Mouse (Mus musculus): Measurements from ENCODE around the gene Fam53b. TPM values are rescaled to one million over a fixed set of nuclear protein-coding genes. Genes with fewer than 3 reads are reported as not detected.

Gene Fam53b
- total RNA-seq, 2 experiments from 2014 or later = 41.2 to 71.7 TPM

DNA sequence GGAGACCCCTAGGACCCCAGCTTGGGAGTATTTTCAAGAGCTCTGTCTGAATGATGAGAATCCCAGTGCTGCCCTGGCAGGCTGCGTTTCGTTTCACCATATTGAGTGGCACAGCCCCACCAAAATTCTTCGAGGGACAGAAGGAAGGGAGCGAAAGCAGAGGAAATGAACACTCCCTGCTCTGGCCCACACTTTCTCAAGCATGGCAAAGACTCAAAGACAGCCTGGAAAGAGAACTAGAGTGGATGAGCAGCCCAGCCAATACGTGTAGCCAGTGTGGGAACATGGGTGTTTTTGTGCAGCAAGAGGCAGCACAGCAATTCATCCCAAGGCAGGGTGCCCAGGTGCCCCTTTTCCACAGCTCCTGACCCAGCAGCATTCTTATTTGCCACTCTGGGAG is 70.8 kb downstream of the Fam53b start:
- DNase-seq (ENCODE audit: low spot score in 2 of 2) = no peak

- no peak for DNase-seq (ENCODE audit: low spot score in 2 of 2)
Measured at GRCm38 (mm10) chr7:132739829-132740228, 73.9 kb downstream of the Fam53b start.

GRCm38 (mm10) chr7:132738844-132739243 is 74.8 kb downstream of the Fam53b start:
- DNase-seq (ENCODE audit: low spot score in 2 of 2) = no peak

GRCm38 (mm10) chr7:132736099-132736862 is 77.4 kb downstream of the Fam53b start:
- DNase-seq (ENCODE audit: low spot score in 2 of 2) = peak; percentile 52 to 54

DNA sequence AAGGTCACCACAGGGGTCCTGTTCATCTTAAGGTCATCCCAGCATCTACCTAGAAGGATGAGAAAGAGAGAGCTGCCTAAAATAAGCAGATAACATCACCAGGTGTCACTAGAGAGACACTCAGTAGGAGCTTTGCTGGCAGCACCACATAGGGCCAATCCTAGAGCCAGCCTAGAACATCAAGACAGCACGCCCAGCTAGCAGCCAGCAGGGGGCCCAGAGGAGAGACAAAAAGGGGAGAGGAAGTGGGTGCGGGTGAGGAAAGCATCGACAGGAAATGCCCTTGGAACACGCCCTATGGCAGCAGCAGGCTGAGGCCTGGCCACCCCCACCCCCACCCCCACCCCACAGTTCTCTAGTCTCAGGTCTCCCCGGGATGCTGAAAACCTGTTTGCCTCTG is 78.5 kb downstream of the Fam53b start:
- DNase-seq (ENCODE audit: low spot score in 2 of 2) = peak in 1 of 2 experiments; percentile 63

- no peak for DNase-seq (ENCODE audit: low spot score in 2 of 2)
Measured at GRCm38 (mm10) chr7:132734222-132734621, 79.5 kb downstream of the Fam53b start.

GRCm38 (mm10) chr7:132733521-132733920 is 80.2 kb downstream of the Fam53b start:
- DNase-seq (ENCODE audit: low spot score in 2 of 2) = peak; percentile 45 to 60

GRCm38 (mm10) chr7:132732136-132732789 is 81.4 kb downstream of the Fam53b start:
- no peak for DNase-seq (ENCODE audit: low spot score in 2 of 2)

- DNase-seq (ENCODE audit: low spot score in 2 of 2) = no peak
Measured at GRCm38 (mm10) chr7:132731558-132731957, 82.1 kb downstream of the Fam53b start.

DNA sequence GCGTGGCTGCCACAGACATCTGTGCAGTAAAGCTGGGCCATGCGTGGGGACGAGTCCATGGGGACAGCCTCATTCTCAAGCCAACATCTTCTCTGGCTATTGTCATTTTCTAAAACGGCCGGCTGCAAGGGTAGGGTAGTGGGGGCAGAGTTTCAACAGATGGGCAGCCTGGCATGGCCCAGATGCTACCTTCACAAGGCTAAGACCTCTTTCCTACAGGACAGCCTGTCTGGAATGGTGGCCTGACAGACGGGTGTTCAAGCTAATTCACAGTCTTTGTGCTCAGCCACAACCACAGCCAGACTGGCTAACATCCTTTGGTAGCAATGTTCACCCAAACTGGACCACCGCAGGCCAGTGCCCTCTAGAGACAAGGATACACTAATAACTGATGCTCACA is 83.2 kb downstream of the Fam53b start:
- no peak for DNase-seq (ENCODE audit: low spot score in 2 of 2)

DNA sequence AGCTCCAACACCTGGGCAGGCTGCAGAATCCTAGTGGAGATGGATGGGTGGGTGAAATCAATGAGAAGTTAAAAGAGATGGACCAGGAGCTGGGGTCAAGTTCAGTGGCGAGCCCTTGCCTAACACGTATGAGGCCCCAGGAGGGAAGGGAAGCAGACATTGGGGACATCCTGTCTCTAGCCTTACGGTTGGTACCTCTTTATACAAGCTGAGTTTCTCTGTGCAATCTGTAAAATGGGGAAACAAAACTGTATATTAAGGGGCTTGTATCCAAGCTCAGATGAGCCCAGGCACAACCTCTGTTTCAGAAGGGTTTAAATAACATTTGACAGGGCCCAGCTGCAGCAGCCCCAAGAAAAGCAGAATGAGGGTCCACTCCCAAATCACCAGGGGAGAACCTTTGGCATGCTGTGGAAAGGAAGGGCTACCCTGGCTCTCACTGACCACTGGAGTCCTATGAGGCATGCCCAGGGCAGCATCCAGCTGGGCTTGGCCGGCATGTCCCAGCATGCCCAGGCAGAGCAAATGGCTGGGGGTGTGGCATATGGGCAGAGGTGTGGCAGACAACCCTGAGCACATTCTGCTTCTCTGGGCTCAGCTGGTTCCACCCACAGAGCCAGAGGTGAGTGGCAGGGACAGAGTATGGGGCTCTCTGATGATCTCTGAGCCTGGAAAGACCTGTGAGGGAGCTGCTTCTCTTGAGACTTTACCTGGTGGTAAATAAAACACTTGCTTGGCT is 84.4 kb downstream of the Fam53b start:
- no peak for DNase-seq (ENCODE audit: low spot score in 2 of 2)

- DNase-seq (ENCODE audit: low spot score in 2 of 2) = no peak
Measured at GRCm38 (mm10) chr7:132726106-132726861, 87.4 kb downstream of the Fam53b start.

GRCm38 (mm10) chr7:132724501-132725062 is 89.1 kb downstream of the Fam53b start:
- no peak for DNase-seq (ENCODE audit: low spot score in 2 of 2)

- DNase-seq (ENCODE audit: low spot score in 2 of 2) = peak in 1 of 2 experiments; percentile 45
Measured at GRCm38 (mm10) chr7:132723906-132724305, 89.8 kb downstream of the Fam53b start.

DNA sequence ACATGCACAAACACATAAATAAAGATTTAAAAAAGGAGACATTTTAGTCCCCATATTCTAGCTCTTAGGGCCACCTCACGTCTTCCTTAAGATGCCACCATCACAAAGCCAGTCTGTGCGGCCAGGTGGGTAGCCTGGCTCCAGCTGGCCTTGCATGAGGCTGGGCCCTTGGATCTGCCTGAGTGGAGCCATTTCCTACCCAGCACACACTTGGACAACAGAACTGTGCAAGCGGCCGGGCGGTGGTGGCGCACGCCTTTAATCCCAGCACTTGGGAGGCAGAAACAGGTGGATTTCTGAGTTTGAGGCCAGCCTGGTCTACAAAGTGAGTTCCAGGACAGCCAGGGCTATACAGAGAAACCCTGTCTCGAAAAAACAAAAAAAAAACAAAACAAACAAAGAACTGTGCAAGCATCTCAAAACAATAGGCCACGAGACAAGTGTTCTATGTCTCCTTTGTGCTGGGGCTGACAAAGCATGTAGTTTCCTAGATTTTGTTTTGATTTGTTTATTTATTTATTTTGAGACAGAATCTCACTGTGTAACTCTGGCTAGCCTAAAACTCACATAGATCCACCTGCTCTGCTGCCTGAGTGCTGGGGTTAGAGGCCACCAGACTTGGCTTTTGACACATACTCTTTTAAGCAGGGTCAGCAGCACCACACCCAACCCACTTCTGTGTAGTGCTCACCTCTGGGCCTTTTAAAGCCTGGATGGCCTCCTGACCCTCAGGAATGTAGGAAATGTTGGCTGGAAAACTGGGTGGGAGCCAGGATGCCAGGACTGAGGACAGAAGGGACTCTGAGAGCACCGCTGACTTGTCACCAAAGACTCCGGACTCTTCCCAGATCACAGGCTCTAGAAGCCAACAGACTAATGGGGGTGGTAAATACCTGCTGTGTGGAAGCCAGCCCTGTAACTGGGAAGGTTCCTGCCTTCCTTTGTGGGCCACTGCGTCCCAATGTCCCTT is 91.0 kb downstream of the Fam53b start:
- no peak for DNase-seq (ENCODE audit: low spot score in 2 of 2)

DNA sequence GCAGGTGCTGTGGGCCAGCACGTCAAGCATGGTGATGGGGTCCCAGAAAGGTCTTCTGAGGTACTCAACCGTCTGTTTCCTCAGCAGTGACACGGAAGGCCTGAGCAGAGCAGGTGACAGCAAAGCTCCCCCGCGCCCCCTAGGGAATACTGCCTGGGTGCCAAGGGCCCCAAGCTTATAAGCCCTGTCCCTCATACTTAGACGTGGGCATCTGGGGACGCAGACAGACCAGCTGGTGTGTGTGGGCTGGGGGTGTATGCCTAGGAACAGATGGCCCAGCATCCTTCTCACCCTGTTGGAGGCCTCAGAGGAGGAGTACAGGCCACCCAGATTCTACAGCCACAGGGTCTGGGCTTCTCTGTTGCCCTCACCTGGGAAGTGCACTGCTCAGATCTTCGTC is 93.1 kb downstream of the Fam53b start:
- no peak for DNase-seq (ENCODE audit: low spot score in 2 of 2)

- no peak for DNase-seq (ENCODE audit: low spot score in 2 of 2)
Measured at GRCm38 (mm10) chr7:132719570-132719969, 94.1 kb downstream of the Fam53b start.

GRCm38 (mm10) chr7:132715259-132715658 is 98.4 kb downstream of the Fam53b start:
- DNase-seq (ENCODE audit: low spot score in 2 of 2) = no peak

GRCm38 (mm10) chr7:132714236-132714923 is 99.3 kb downstream of the Fam53b start:
- no peak for DNase-seq (ENCODE audit: low spot score in 2 of 2)

Data from adrenal gland, adult 18-20 months (tissue).